Mouse (Mus musculus): ENCODE measurements around the gene Gstt3. TPM values are rescaled to one million over a fixed set of nuclear protein-coding genes. Genes with fewer than 3 reads are reported as not detected.
"Not testable (repeated sequence)": the region's sequence is repeated elsewhere in the genome, so short reads cannot be mapped to it uniquely, and the experiment has no call there.

The Gstt3 gene
- polyA plus RNA-seq, 1 experiment: 8.7 TPM

DNA sequence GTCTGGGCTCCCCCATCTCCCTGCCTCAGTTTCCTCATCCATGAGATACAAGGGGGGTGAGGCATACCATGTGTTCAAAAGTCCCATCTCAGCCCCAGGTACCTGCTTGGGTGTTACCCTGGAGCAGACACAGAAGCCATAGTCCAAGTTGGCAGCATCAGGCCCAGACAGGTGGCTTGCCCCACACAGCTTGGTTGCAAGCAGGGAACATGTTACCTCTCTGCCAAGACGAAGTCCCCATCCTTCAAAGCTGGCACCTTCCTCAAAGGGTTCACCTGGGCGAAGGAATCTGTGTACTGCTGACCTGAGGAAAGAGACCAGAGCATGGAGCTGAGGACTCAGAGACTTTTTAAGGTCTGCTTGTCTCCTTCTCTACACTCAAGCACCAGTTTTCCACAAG lies 3.3 kb downstream of the Gstt3 start:
- DNase-seq: peak in 1 of 2 experiments; percentile 40
- Histone ChIP-seq H3K27me3 (ENCODE audit: control insufficient read depth, insufficient read depth, low read length) (no peaks in the 10 kb centered on the region; the same call in 1 of the 2 replicates), H3K4me1 (ENCODE audit: control insufficient read depth, insufficient read depth, low read length) (peaks cover 3% of the 10 kb centered on the region; the same call in 1 of the 2 replicates), H3K27ac (ENCODE audit: insufficient read depth, low read length) (no peak overlapping the region), H3K4me3 (replicated peaks; ENCODE audit: insufficient read depth, low read depth, low read length) (no peak overlapping the region)
- 11% methylated on average over 2 of the region's 2 CpGs for WGBS
- no peak for TF ChIP-seq POLR2A (IDR thresholded peaks at IDR 0.05; ENCODE audit: borderline replicate concordance, insufficient read depth, low read length)
- TF ChIP-seq CTCF (IDR thresholded peaks at IDR 0.05; ENCODE audit: borderline replicate concordance, insufficient read depth, low read depth, low read length): no peak

DNA sequence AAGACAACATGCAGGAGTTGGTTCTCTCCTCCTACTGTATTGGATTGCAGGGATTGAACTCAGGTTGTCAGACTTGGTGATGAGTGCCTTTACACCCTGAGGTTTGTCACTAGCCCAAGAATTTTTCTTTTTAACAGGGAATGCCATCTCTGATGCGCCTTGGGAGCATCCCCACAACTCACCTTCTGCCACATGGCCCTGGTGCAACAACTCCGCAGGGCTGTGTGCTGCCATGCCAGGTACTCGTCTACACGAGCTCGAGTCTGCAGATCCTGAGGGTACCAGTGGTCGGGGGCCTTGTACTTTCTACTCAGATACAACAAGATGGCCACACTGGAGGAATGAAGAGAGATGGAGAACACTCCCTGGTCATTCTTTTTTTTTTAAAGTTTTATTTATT lies 4.7 kb downstream of the Gstt3 start:
- Histone ChIP-seq H3K4me3 (replicated peaks; ENCODE audit: insufficient read depth, low read depth, low read length) (no peak overlapping the region), H3K27me3 (ENCODE audit: control insufficient read depth, insufficient read depth, low read length) (no peaks in the 10 kb centered on the region), H3K27ac (ENCODE audit: insufficient read depth, low read length) (no peak overlapping the region), H3K4me1 (ENCODE audit: control insufficient read depth, insufficient read depth, low read length) (peaks cover 3% of the 10 kb centered on the region)
- 62% methylated on average over 6 of the region's 6 CpGs for WGBS
- no peak for DNase-seq
- TF ChIP-seq CTCF (IDR thresholded peaks at IDR 0.05; ENCODE audit: borderline replicate concordance, insufficient read depth, low read depth, low read length) (no peak), POLR2A (IDR thresholded peaks at IDR 0.05; ENCODE audit: borderline replicate concordance, insufficient read depth, low read length) (no peak)

DNA sequence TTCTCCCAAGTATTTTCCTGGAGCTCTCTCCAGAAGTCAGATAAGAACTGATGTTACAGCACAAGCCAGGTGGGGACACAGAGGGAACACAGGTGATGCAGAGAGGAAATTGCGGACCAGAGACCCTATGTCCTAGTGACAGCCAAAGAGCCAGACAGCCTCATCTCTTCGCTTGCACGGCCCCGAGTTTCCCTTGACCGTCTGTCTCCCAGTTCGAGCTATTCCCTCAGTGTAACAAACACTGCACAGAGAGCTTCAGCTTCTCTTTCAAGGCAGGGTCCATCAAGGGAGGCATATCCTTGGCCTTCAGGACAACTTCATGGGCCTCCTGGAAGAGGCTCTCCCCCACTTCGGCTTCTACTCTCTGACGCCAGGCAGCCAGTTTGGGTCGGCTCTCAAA lies 6.6 kb downstream of the Gstt3 start:
- H3K4me3 ChIP-seq (replicated peaks; ENCODE audit: insufficient read depth, low read depth, low read length): no peak overlapping the region
- WGBS: 94% methylated on average over 9 of the region's 9 CpGs
- no peak overlapping the region for H3K27ac ChIP-seq (ENCODE audit: insufficient read depth, low read length)
- TF ChIP-seq CTCF (IDR thresholded peaks at IDR 0.05; ENCODE audit: borderline replicate concordance, insufficient read depth, low read depth, low read length) (no peak), POLR2A (IDR thresholded peaks at IDR 0.05; ENCODE audit: borderline replicate concordance, insufficient read depth, low read length) (no peak)
- H3K4me1 ChIP-seq (ENCODE audit: control insufficient read depth, insufficient read depth, low read length): peaks cover 6% of the 10 kb centered on the region
- H3K27me3 ChIP-seq (ENCODE audit: control insufficient read depth, insufficient read depth, low read length): no peaks in the 10 kb centered on the region
- DNase-seq: no peak

DNA sequence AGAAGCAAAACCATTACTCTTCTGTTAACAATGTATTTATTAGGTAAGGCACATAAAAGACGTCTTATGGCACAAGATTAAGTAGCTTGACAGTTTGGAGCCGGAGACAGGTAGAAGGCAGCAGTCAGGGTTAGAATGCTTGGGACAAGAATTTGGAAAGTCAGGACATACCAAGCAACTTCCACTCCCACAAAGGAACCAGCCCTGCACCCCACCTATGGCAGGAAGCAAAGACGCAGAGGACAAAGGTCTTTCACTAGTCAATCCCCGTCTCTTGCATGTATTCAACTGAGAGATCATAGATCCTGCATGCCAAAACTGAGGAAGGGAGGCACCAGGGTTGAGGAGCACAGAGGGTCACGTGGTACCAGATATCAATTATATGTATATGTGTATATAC lies 7.1 kb downstream of the Gstt3 start:
- no peak overlapping the region for H3K4me3 ChIP-seq (replicated peaks; ENCODE audit: insufficient read depth, low read depth, low read length)
- no peak for DNase-seq
- WGBS: 93% methylated on average over 5 of the region's 5 CpGs
- H3K27ac ChIP-seq (ENCODE audit: insufficient read depth, low read length): no peak overlapping the region
- no peaks in the 10 kb centered on the region for H3K27me3 ChIP-seq (ENCODE audit: control insufficient read depth, insufficient read depth, low read length)
- TF ChIP-seq CTCF (IDR thresholded peaks at IDR 0.05; ENCODE audit: borderline replicate concordance, insufficient read depth, low read depth, low read length): no peak
- no peak for TF ChIP-seq POLR2A (IDR thresholded peaks at IDR 0.05; ENCODE audit: borderline replicate concordance, insufficient read depth, low read length)
- peaks cover 6% of the 10 kb centered on the region for H3K4me1 ChIP-seq (ENCODE audit: control insufficient read depth, insufficient read depth, low read length)

DNA sequence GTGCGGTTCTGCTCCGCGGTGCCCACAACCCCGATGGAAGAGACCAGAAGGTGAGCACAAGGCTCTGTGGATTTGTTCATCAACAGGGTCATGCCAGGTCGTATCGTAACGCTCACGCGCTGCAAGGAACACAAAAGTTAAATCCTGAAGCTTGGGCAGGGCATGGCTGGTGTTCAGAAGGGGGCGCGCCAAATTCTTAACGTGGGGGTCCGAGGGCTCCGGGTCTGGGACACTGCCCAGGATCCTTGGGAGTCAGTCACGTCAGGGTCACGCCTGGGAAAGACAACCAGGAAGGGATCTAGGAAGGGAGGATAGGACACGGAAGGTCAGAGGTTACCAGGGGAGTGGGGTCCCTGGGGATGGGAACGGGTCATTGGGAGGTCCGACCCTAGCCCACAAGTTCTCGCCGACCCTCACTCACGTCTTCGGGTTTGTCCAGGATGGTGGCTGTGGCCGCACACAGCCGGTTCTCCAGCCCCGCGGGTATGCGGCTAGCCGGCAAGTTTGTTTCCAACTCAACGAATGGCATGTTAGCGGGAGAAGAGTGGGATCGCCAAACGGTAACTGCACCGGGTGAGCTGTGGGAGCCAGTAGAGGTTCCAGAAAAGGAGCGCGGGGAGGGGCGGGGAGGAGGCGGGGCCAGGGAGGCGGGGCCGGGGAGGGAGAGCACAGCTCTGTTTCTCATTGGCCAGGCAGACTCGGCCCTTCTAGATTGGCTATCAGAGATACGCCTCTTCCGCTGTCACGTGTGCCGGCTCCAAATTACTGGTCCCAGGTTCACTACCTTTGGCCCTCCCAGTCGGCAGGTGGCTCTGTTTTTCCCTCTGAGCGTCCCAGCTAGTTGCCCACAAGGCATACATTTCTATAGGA lies 8.2 kb downstream of the Gstt3 start, which contains the start of gene Ddt:
Ddt (minus strand) TSS at position 620 of the 870 bp plus-strand sequence.
- Histone ChIP-seq H3K27ac (ENCODE audit: insufficient read depth, low read length) (peak within 1 kb of the TSS; percentile 6; the same call in 1 of the 2 replicates), H3K4me3 (replicated peaks; ENCODE audit: insufficient read depth, low read depth, low read length) (peak within 1 kb of the TSS; percentile 66), H3K4me1 (ENCODE audit: control insufficient read depth, insufficient read depth, low read length) (peaks cover 6% of the 10 kb centered on the region), H3K27me3 (ENCODE audit: control insufficient read depth, insufficient read depth, low read length) (no peaks in the 10 kb centered on the region)
- WGBS: under 1% methylated on average over 47 of the region's 47 CpGs
- TF ChIP-seq POLR2A (IDR thresholded peaks at IDR 0.05; ENCODE audit: borderline replicate concordance, insufficient read depth, low read length) (peak; percentile 72; the same call in 1 of the 2 replicates), CTCF (IDR thresholded peaks at IDR 0.05; ENCODE audit: borderline replicate concordance, insufficient read depth, low read depth, low read length) (peak; percentile 50; the same call in 1 of the 2 replicates)
- DNase-seq: peak; percentile 88 to 94

DNA sequence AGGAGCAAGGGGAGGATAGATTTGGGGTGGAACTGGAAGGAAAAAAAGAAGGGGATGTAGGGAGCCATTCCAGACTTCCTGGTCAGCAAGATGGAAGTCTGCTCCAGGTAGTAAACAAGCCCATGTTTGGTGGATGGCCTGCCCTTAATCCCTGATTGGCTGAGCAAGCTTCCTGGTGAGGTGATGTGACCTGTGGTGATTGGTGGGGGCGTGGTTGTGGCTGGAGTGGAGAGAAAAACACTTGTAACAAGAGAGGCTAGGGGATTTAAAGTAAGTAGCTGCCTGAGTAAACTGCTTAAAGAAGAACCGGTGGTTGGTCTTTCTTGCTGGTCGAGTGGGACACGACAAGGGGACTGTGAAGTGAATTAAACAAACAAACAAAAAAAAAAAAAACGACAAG lies 13.5 kb downstream of the Gstt3 start:
- H3K4me3 ChIP-seq (replicated peaks; ENCODE audit: insufficient read depth, low read depth, low read length); H3K4me1 ChIP-seq (ENCODE audit: control insufficient read depth, insufficient read depth, low read length); H3K27me3 ChIP-seq (ENCODE audit: control insufficient read depth, insufficient read depth, low read length); H3K27ac ChIP-seq (ENCODE audit: insufficient read depth, low read length); DNase-seq: not testable (repeated sequence)
- WGBS: 39% methylated on average over 5 of the region's 5 CpGs

DNA sequence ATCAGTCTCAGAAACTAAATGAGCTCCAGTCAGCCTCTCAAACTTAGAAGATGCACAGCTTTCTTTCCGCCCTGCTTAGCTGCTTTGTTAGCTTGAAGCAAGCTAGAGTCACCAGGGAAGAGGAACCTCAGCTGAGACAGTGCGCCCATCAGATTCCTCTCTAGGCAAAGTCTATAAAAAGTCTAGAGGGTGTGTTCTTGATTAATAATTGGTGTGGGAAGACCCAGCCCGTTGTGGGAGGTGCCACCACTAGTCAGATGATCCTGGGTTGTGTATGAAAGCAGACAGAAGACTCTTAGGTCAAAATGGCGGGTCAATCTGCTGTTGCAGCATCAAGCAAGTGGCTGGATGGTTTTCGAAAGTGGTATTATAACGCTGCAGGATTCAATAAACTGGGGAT lies 14.4 kb downstream of the Gstt3 start:
- Histone ChIP-seq H3K27me3 (ENCODE audit: control insufficient read depth, insufficient read depth, low read length) (no peaks in the 10 kb centered on the region), H3K4me1 (ENCODE audit: control insufficient read depth, insufficient read depth, low read length) (peaks cover 3% of the 10 kb centered on the region; the same call in 1 of the 2 replicates), H3K4me3 (replicated peaks; ENCODE audit: insufficient read depth, low read depth, low read length) (no peak overlapping the region), H3K27ac (ENCODE audit: insufficient read depth, low read length) (no peak overlapping the region)
- TF ChIP-seq POLR2A (IDR thresholded peaks at IDR 0.05; ENCODE audit: borderline replicate concordance, insufficient read depth, low read length): no peak
- TF ChIP-seq CTCF (IDR thresholded peaks at IDR 0.05; ENCODE audit: borderline replicate concordance, insufficient read depth, low read depth, low read length): no peak
- no peak for DNase-seq
- WGBS: 87% methylated on average over 6 of the region's 6 CpGs
